In the genomic region with DNA sequence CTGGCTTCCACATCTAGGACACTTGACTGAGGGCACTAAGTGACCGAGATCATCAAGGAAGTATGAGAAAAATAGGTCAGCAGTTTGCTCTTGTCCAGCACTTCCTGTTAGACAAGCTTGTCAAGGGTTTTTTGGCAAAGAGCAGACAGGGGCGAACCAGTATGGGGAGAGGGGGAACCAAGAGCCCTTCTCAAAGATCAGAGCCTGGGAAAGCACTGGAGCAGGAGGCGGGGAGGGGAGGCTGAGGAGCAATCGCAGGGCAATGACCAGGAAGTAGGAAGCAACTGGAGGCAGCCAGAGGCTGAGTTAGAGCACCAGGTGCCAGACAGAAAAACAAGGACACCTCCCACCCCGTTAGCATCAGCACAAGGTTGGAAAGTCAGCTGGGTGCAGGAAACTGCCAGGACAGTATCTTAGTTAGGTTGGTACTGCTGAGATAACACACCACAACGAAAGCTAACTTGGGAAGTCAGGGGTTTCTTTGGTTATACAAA, we compare ENCODE assay signal across 9 mouse cellular contexts. TPM values are rescaled to one million over a fixed set of nuclear protein-coding genes. Genes with fewer than 3 reads are reported as not detected.
A peak's percentile ranks its signal among the peaks of the same experiment; 100 is the strongest.
DNase-seq lines count a peak whose midpoint lies in the region; ATAC-seq and TF ChIP-seq lines count a peak whose summit lies in the region.
"Had no signal": no experiment of that assay in that cellular context is flagged by ENCODE, and none has a peak within 500 bp of the region (broad histone marks: within the 10 kb centered on the region; RNA-seq: fewer than 3 reads in every experiment).

No protein-coding gene starts in this region.

- peaks cover 73% of the 10 kb centered on the region for H3K79me2 ChIP-seq in liver, adult 2 months (ENCODE audit: control insufficient read depth, insufficient read depth, low read length)

- H3K4me1 ChIP-seq in liver, adult 2 months (ENCODE audit: control insufficient read depth, insufficient read depth, low read length) = peaks cover 55% of the 10 kb centered on the region
- H3K4me1 ChIP-seq in heart, embryonic 13.5 days = peaks cover 89% of the 10 kb centered on the region
- H3K4me1 ChIP-seq in limb, embryonic 13.5 days = peaks cover 79% of the 10 kb centered on the region

- H3K4me2 ChIP-seq in heart, embryonic 13.5 days = 0 out of 2 replicates have a peak overlapping the region, but pooled peaks have one; percentile 5
- H3K4me2 ChIP-seq in limb, embryonic 13.5 days (replicated peaks) = no peak overlapping the region
- H3K4me2 ChIP-seq: embryonic facial prominence, embryonic 15.5 days had no signal

- no peaks in the 10 kb centered on the region for H3K36me3 ChIP-seq in liver, adult 2 months (ENCODE audit: control insufficient read depth, insufficient read depth, low read length)
- no peaks in the 10 kb centered on the region for H3K36me3 ChIP-seq in heart, embryonic 13.5 days
- H3K36me3 ChIP-seq in limb, embryonic 13.5 days = no peaks in the 10 kb centered on the region
- H3K36me3 ChIP-seq: embryonic facial prominence, embryonic 15.5 days had no signal

- 12% methylated on average over 6 of the region's 6 CpGs for WGBS in liver, adult 2 months
- WGBS in heart, embryonic 13.5 days = 31% methylated on average over 6 of the region's 6 CpGs
- 40% methylated on average over 6 of the region's 6 CpGs for WGBS in limb, embryonic 13.5 days

- no peak overlapping the region for H3K4me3 ChIP-seq in liver, adult 2 months (ENCODE audit: insufficient read depth, low read depth, low read length)
- no peak overlapping the region for H3K4me3 ChIP-seq in heart, embryonic 13.5 days
- H3K4me3 ChIP-seq in limb, embryonic 13.5 days = no peak overlapping the region
- H3K4me3 ChIP-seq: embryonic facial prominence, embryonic 15.5 days had no signal

- H3K27ac ChIP-seq in liver, adult 2 months (replicated peaks; ENCODE audit: insufficient read depth, low read depth, low read length) = peak overlapping the region; percentile 30
- peak overlapping the region; percentile 48 for H3K27ac ChIP-seq in heart, embryonic 13.5 days (replicated peaks)
- no peak overlapping the region for H3K27ac ChIP-seq in limb, embryonic 13.5 days
- H3K27ac ChIP-seq: embryonic facial prominence, embryonic 15.5 days had no signal

- no peak for TF ChIP-seq CTCF in liver, adult 2 months (IDR thresholded peaks at IDR 0.05; ENCODE audit: low read depth, low read length)

- H3K27me3 ChIP-seq in liver, adult 2 months (ENCODE audit: control insufficient read depth, insufficient read depth, low read length) = no peaks in the 10 kb centered on the region
- no peaks in the 10 kb centered on the region for H3K27me3 ChIP-seq in heart, embryonic 13.5 days (replicated peaks)
- H3K27me3 ChIP-seq in limb, embryonic 13.5 days = no peaks in the 10 kb centered on the region
- H3K27me3 ChIP-seq: embryonic facial prominence, embryonic 15.5 days had no signal

- no peak for TF ChIP-seq POLR2A in liver, adult 2 months (IDR thresholded peaks at IDR 0.05; ENCODE audit: extremely low read depth, insufficient read depth, low read length)

- intact Hi-C loops in left cerebral cortex, postnatal 36 days (cut with DNase I) = no loop called here

- H3K9ac ChIP-seq in liver, adult 2 months (ENCODE audit: low read depth, low read length) = no peak overlapping the region
- H3K9ac ChIP-seq in heart, embryonic 13.5 days = no peak overlapping the region; the same call in 1 of the 2 replicates
- 0 out of 2 replicates have a peak overlapping the region, but pooled peaks have one; percentile 19 for H3K9ac ChIP-seq in limb, embryonic 13.5 days
- H3K9ac ChIP-seq: embryonic facial prominence, embryonic 15.5 days had no signal

- peak; percentile 55 for DNase-seq in liver, adult 2 months (ENCODE audit: extremely low read depth, low read depth, low spot score)
- DNase-seq in liver = no peak
- DNase-seq in left cerebral cortex, postnatal 36 days (ENCODE audit: low spot score in 2 of 2) = no peak
- no peak for DNase-seq in gastrocnemius, adult 18-20 months (ENCODE audit: low spot score)
- no peak for DNase-seq in yolk sac, embryonic 10.5 days (ENCODE audit: low spot score)

- H3K9me3 ChIP-seq in heart, embryonic 13.5 days = no peaks in the 10 kb centered on the region
- no peaks in the 10 kb centered on the region for H3K9me3 ChIP-seq in limb, embryonic 13.5 days
- H3K9me3 ChIP-seq: embryonic facial prominence, embryonic 15.5 days had no signal

- ATAC-seq in heart, embryonic 13.5 days (ENCODE audit: extremely low read depth, insufficient number of reproducible peaks, low FRiP score, low TSS enrichment) = no peak
- no peak for ATAC-seq in limb, embryonic 13.5 days (ENCODE audit: low FRiP score, low read depth)
- peak; percentile 41 for ATAC-seq in megakaryocyte progenitor cell, adult 5-6 weeks (replicated peaks; ENCODE audit: poor library complexity)

RNA-seq across cellular contexts. Expression of a gene that starts 8.2 kb away (rescaled TPM):
- total RNA-seq in liver, adult 2 months (2014; rRNA removed) = 17.6 and 22.1 TPM in 2 replicates
- 25.1 and 26.0 TPM in 2 replicates for polyA plus RNA-seq in liver, adult 2 months (2012; rRNA removed)
- polyA plus RNA-seq in heart, embryonic 13.5 days (2015; fragmentation: Nextera tagmentation; extraction: Ambion mirVana) = 2.6 and 2.7 TPM in 2 replicates
- polyA plus RNA-seq in limb, embryonic 13.5 days (2015; fragmentation: Nextera tagmentation; extraction: Ambion mirVana) = 4.9 and 5.7 TPM in 2 replicates
- total RNA-seq in megakaryocyte progenitor cell, adult 5-6 weeks (2015) = 4.8 and 7.5 TPM in 2 replicates
- total RNA-seq in megakaryocyte progenitor cell, adult 5-6 weeks (2017) = 5.7 and 9.2 TPM in 2 replicates
- 10 to 100 TPM in 1 of 2 experiments, 1 to 10 TPM in 1; 9.6 to 12.3 TPM for total RNA-seq in left cerebral cortex, postnatal 36 days (2021)
- 1 to 10 TPM; 1.9 to 3.1 TPM for total RNA-seq in gastrocnemius, adult 18-20 months (2021)

RNA-seq across cellular contexts. Expression of a gene that starts 23.5 kb away (rescaled TPM):
- 0.09 and 0.40 TPM in 2 replicates for total RNA-seq in liver, adult 2 months (2014; rRNA removed)
- polyA plus RNA-seq in liver, adult 2 months (2012; rRNA removed) = 0.61 and 0.82 TPM in 2 replicates
- 3.7 and 3.8 TPM in 2 replicates for polyA plus RNA-seq in heart, embryonic 13.5 days (2015; fragmentation: Nextera tagmentation; extraction: Ambion mirVana)
- 14.8 and 15.5 TPM in 2 replicates for polyA plus RNA-seq in limb, embryonic 13.5 days (2015; fragmentation: Nextera tagmentation; extraction: Ambion mirVana)
- total RNA-seq in megakaryocyte progenitor cell, adult 5-6 weeks (2015) = 0.12 TPM in 1 of 2 replicates, not detected in the other
- total RNA-seq in megakaryocyte progenitor cell, adult 5-6 weeks (2017) = 0.14 TPM in 1 of 2 replicates, not detected in the other
- 10 to 100 TPM; 26.2 to 30.0 TPM for total RNA-seq in left cerebral cortex, postnatal 36 days (2021)
- 1 to 10 TPM in 1 of 2 experiments, under 1 TPM in 1; 0.57 to 1.8 TPM for total RNA-seq in gastrocnemius, adult 18-20 months (2021)

Comparison
In these comparisons a context has a peak if more than half of its experiments do, and no peak if none do; other contexts are left out.
1. RNA of a gene that starts 23.5 kb away (total RNA-seq): 26.2 to 30.0 TPM in left cerebral cortex, postnatal 36 days; 0.57 to 1.8 TPM in gastrocnemius, adult 18-20 months, 0.12 to 0.14 TPM in megakaryocyte progenitor cell, adult 5-6 weeks and 0.09 to 0.40 TPM in liver, adult 2 months; every median in the first group is over 4 times any median in the second.